Mouse (Mus musculus) CH12F3 (cell line): ENCODE measurements around the gene Nlrp4e.
"Not testable (repeated sequence)": the region's sequence is repeated elsewhere in the genome, so short reads cannot be mapped to it uniquely, and the experiment has no call there.

Source experiments
- in situ Hi-C: fragments of 300-500 bp; cut with MboI; formaldehyde crosslinking; loops from 2 replicates; pipeline ENCODE4 v1.14.3; 2020; ENCODE audit warnings: low sequenced_read_pairs

Gene Nlrp4e

GRCm38 (mm10) chr7:23300892-23301291, at the start of gene Nlrp4e:
Nlrp4e (plus strand) TSS chr7:23301192.
- in situ Hi-C loops = not testable (repeated sequence)

- in situ Hi-C loops = not testable (repeated sequence)
Observed at GRCm38 (mm10) chr7:23251582-23251981, 49.4 kb upstream of the Nlrp4e start, which contains the start of gene Vmn1r166. Vmn1r166 (minus strand) TSS chr7:23251682.

- in situ Hi-C loops = not testable (repeated sequence)
Observed at GRCm38 (mm10) chr7:23278800-23279199, 22.2 kb upstream of the Nlrp4e start, which contains the start of gene Gm6902. Gm6902 (minus strand) TSS chr7:23278900.

GRCm38 (mm10) chr7:23358311-23358710, 57.3 kb downstream of the Nlrp4e start:
- in situ Hi-C loops = not testable (repeated sequence)

- in situ Hi-C loops = no loop called here
Observed at GRCm38 (mm10) chr7:23385589-23385988, 84.6 kb downstream of the Nlrp4e start, which contains the start of gene Nlrp5. Nlrp5 (plus strand) TSS chr7:23385889.
